Mouse (Mus musculus): ENCODE measurements around the gene Ccdc173. TPM values are rescaled to one million over a fixed set of nuclear protein-coding genes. Genes with fewer than 3 reads are reported as not detected.

Gene Ccdc173
- polyA plus RNA-seq (2014; fragmentation: Nextera tagmentation; extraction: Ambion mirVana) = 1.0 and 2.0 TPM in 2 replicates

DNA sequence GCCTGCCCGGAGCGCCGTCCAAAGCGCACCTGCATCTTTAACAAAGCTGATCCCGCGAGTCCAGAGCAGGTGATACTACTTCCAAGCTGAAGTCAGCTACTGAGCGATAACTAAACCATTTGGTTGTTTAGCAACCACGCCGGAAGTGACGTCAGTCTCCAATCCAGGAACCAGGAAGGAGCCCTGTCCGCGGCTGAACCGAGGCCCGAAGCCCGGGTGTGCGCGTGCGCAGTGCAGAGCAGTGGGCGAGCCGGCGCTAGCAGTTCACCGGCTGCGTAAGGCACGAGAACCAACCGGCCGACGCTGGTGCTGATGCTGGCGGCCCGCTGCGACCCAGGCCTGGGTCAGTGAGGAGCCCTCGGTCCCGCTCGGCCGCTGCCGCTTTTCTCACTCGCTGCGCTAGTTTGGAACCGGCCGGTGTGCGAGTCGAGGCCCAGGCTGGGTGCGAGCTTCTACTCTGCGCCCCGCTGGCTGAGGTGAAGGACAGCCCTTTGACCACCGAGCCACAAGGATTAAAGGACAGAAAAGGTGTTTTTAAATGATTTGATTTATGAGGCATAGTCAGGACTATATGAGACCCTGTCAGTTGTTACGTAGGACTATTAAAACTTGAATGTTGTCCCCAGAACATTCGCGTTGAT, at the start of gene Ccdc173, which contains the start of gene Phospho2:
TSS of gene Ccdc173 (minus strand) at position 147 of the 641 bp plus-strand sequence.
TSS of gene Phospho2 (plus strand) at position 195 of the 641 bp plus-strand sequence.
- H3K36me3 ChIP-seq (ENCODE audit: control insufficient read depth, insufficient read depth, low read length) = peaks cover 4% of the 10 kb centered on the region; the same call in 1 of the 2 replicates
- H3K4me1 ChIP-seq (ENCODE audit: control insufficient read depth, insufficient read depth, low read length) = no peaks in the 10 kb centered on the region
- peak within 1 kb of the TSS; percentile 81 for H3K27ac ChIP-seq (ENCODE audit: low read depth, low read length)
- 2% methylated on average over 48 of the region's 48 CpGs for WGBS (ENCODE audit: insufficient replicate concordance)
- H3K27me3 ChIP-seq (ENCODE audit: control insufficient read depth, insufficient read depth, low read length) = no peaks in the 10 kb centered on the region
- peak within 1 kb of the TSS; percentile 78 for H3K4me3 ChIP-seq (ENCODE audit: low read depth, low read length)
- peak within 1 kb of the TSS; percentile 71 for H3K4me2 ChIP-seq
- no peaks in the 10 kb centered on the region for H3K9me3 ChIP-seq (replicated peaks; ENCODE audit: control insufficient read depth, low read length)
- H3K9ac ChIP-seq (ENCODE audit: low read depth, low read length) = peak within 1 kb of the TSS; percentile 89
- ATAC-seq (replicated peaks; ENCODE audit: insufficient number of reproducible peaks, low FRiP score, low TSS enrichment) = peak; percentile 95

DNA sequence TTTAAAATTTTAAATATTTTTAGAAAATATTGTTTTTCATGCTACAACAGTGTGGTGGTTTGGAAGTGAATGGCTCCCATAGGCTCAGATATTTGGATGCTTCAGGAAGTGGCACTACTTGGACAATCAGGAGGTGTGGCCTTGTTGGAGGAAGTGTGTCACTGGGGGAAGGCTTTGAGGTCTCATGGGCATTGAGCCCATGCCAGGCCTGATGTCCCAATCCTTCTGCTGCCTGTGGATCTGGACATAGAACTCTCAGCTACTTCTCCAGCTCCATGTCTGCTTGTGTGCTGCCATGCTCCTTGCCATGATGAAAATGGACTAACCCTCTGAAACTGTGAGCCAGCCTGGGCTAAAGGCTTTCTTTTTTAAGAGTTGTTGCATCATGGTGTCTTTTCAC, 49.3 kb upstream of the Ccdc173 start:
- Histone ChIP-seq H3K9me3 (replicated peaks; ENCODE audit: control insufficient read depth, low read length) (no peaks in the 10 kb centered on the region), H3K4me2 (no peak overlapping the region)
- no peak for ATAC-seq (replicated peaks; ENCODE audit: insufficient number of reproducible peaks, low FRiP score, low TSS enrichment)

GRCm38 (mm10) chr2:69837996-69838395, 48.6 kb upstream of the Ccdc173 start:
- ATAC-seq (replicated peaks; ENCODE audit: insufficient number of reproducible peaks, low FRiP score, low TSS enrichment) = no peak
- Histone ChIP-seq H3K9me3 (replicated peaks; ENCODE audit: control insufficient read depth, low read length) (no peaks in the 10 kb centered on the region), H3K9ac (ENCODE audit: low read depth, low read length) (no peak overlapping the region), H3K27ac (ENCODE audit: low read depth, low read length) (no peak overlapping the region), H3K4me1 (ENCODE audit: control insufficient read depth, insufficient read depth, low read length) (no peaks in the 10 kb centered on the region), H3K4me2 (no peak overlapping the region), H3K27me3 (ENCODE audit: control insufficient read depth, insufficient read depth, low read length) (no peaks in the 10 kb centered on the region), H3K4me3 (ENCODE audit: low read depth, low read length) (no peak overlapping the region), H3K36me3 (ENCODE audit: control insufficient read depth, insufficient read depth, low read length) (peaks cover 15% of the 10 kb centered on the region; the same call in 1 of the 2 replicates)
- 43% methylated on average over 3 of the region's 3 CpGs for WGBS (ENCODE audit: insufficient replicate concordance)

More for the DNA sequence above, 49.3 kb upstream of the Ccdc173 start:
- Histone ChIP-seq H3K9ac (ENCODE audit: low read depth, low read length) (no peak overlapping the region), H3K36me3 (ENCODE audit: control insufficient read depth, insufficient read depth, low read length) (0 out of 2 replicates have a peak, but pooled peaks cover 8% of the 10 kb centered on the region), H3K27ac (ENCODE audit: low read depth, low read length) (no peak overlapping the region), H3K4me1 (ENCODE audit: control insufficient read depth, insufficient read depth, low read length) (no peaks in the 10 kb centered on the region), H3K27me3 (ENCODE audit: control insufficient read depth, insufficient read depth, low read length) (no peaks in the 10 kb centered on the region), H3K4me3 (ENCODE audit: low read depth, low read length) (no peak overlapping the region)

DNA sequence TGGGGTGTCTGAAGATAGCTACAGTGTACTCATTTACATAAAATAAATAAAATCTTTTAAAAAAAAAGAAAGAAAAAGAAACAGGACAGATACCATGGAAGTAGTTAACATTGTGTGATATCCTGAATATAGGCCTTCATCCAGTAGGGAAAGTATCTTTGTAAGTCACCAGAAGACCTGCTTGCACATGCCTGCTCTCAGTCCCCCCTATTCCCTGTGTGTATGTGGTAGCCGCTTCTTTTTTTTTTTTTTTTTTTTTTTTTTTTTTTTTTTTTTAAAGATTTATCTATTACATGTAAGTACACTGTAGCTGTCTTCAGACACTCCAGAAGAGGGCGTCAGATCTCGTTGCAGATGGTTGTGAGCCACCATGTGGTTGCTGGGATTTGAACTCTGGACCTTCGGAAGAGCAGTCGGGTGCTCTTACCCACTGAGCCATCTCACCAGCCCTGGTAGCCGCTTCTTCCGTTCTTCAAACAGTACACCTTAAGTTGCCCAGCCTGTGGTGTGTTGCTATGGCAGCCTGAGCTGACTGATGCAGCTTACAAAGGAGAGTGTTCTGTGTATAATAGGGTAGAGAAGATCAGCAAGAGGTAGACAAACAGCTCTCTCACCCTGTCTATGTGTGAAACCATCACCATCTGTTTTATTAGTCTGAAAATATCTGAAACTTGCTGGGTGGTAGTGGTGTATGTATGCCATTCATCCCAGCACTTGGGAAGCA, 48.0 kb upstream of the Ccdc173 start:
- Histone ChIP-seq H3K36me3 (ENCODE audit: control insufficient read depth, insufficient read depth, low read length) (peaks cover 17% of the 10 kb centered on the region; the same call in 1 of the 2 replicates), H3K4me2 (no peak overlapping the region), H3K9ac (ENCODE audit: low read depth, low read length) (no peak overlapping the region), H3K4me3 (ENCODE audit: low read depth, low read length) (no peak overlapping the region), H3K4me1 (ENCODE audit: control insufficient read depth, insufficient read depth, low read length) (no peaks in the 10 kb centered on the region), H3K27ac (ENCODE audit: low read depth, low read length) (no peak overlapping the region), H3K9me3 (replicated peaks; ENCODE audit: control insufficient read depth, low read length) (no peaks in the 10 kb centered on the region), H3K27me3 (ENCODE audit: control insufficient read depth, insufficient read depth, low read length) (no peaks in the 10 kb centered on the region)
- ATAC-seq (replicated peaks; ENCODE audit: insufficient number of reproducible peaks, low FRiP score, low TSS enrichment) = no peak
- WGBS (ENCODE audit: insufficient replicate concordance) = 69% methylated on average over 7 of the region's 7 CpGs

DNA sequence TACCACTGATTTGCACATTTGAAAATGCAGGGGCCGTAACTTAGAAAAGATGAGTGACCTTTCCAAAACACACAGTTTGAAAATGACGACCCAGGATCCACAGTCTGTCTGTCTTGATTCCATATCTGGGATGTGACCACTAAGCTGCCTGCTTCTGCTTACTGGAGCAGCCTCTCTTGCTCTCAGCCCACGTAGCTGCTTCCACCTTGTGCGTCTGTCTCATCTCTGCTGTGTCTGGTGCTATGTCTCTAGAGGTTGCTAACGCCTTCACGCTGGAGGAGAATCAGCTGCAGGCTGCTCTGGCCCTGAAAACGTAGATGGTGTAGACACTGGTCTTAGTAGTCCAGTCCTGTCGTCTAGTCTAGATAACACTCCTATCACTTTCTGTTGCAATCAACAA, 40.7 kb upstream of the Ccdc173 start:
- 79% methylated on average over 8 of the region's 8 CpGs for WGBS (ENCODE audit: insufficient replicate concordance)
- Histone ChIP-seq H3K4me1 (ENCODE audit: control insufficient read depth, insufficient read depth, low read length) (no peaks in the 10 kb centered on the region; the same call in 1 of the 2 replicates), H3K4me2 (no peak overlapping the region), H3K4me3 (ENCODE audit: low read depth, low read length) (no peak overlapping the region), H3K36me3 (ENCODE audit: control insufficient read depth, insufficient read depth, low read length) (peaks cover 29% of the 10 kb centered on the region), H3K9me3 (replicated peaks; ENCODE audit: control insufficient read depth, low read length) (no peaks in the 10 kb centered on the region), H3K27ac (ENCODE audit: low read depth, low read length) (no peak overlapping the region), H3K27me3 (ENCODE audit: control insufficient read depth, insufficient read depth, low read length) (no peaks in the 10 kb centered on the region), H3K9ac (ENCODE audit: low read depth, low read length) (no peak overlapping the region)
- no peak for ATAC-seq (replicated peaks; ENCODE audit: insufficient number of reproducible peaks, low FRiP score, low TSS enrichment)

DNA sequence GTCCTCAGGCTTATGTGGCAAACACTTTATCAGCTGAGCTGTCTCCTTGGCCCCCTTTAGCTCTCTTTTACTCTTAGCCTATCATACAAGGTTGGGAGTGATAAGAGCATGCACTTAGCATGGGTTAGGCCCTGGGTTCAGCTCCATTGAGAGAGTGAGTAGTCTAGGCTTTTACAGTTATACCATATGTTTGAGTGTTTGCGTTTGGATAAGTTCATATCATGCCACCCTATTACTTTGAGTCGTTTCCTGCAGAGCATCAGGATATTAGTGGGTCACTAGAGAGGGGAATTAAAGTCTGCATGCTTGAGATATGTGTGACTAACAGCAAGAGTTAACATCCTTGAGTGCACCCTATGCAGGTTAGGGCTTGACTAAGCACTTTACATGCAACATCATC, 40.3 kb upstream of the Ccdc173 start:
- Histone ChIP-seq H3K27ac (ENCODE audit: low read depth, low read length) (no peak overlapping the region), H3K36me3 (ENCODE audit: control insufficient read depth, insufficient read depth, low read length) (peaks cover 27% of the 10 kb centered on the region), H3K9me3 (replicated peaks; ENCODE audit: control insufficient read depth, low read length) (no peaks in the 10 kb centered on the region), H3K4me2 (no peak overlapping the region), H3K9ac (ENCODE audit: low read depth, low read length) (no peak overlapping the region), H3K4me3 (ENCODE audit: low read depth, low read length) (no peak overlapping the region), H3K27me3 (ENCODE audit: control insufficient read depth, insufficient read depth, low read length) (no peaks in the 10 kb centered on the region), H3K4me1 (ENCODE audit: control insufficient read depth, insufficient read depth, low read length) (no peaks in the 10 kb centered on the region; the same call in 1 of the 2 replicates)
- 79% methylated on average over 2 of the region's 2 CpGs for WGBS (ENCODE audit: insufficient replicate concordance)
- ATAC-seq (replicated peaks; ENCODE audit: insufficient number of reproducible peaks, low FRiP score, low TSS enrichment) = no peak

DNA sequence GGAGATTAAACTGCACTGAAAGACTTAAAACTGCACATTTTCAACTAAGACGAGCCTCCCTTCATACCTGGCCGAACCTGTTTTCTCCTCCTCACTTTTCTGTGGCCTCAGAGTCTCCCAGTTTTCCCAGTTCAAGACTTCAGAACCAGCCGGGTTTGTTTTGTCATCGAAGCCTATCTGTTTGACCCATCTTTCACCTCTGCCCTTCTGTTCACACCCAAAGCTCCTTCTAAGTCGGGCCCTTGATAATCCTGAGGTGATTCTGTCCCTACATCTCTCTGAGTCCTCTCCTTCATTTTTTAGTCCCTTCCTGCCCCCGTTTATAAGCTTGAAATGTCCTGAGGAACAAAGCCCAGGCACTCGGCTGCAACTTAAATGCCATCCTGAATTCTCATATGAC, 38.7 kb upstream of the Ccdc173 start:
- H3K4me2 ChIP-seq = no peak overlapping the region
- peaks cover 17% of the 10 kb centered on the region for H3K36me3 ChIP-seq (ENCODE audit: control insufficient read depth, insufficient read depth, low read length)
- H3K27ac ChIP-seq (ENCODE audit: low read depth, low read length) = no peak overlapping the region
- peaks cover 6% of the 10 kb centered on the region for H3K4me1 ChIP-seq (ENCODE audit: control insufficient read depth, insufficient read depth, low read length)
- 42% methylated on average over 7 of the region's 7 CpGs for WGBS (ENCODE audit: insufficient replicate concordance)
- ATAC-seq (replicated peaks; ENCODE audit: insufficient number of reproducible peaks, low FRiP score, low TSS enrichment) = no peak
- H3K9ac ChIP-seq (ENCODE audit: low read depth, low read length) = no peak overlapping the region
- H3K27me3 ChIP-seq (ENCODE audit: control insufficient read depth, insufficient read depth, low read length) = no peaks in the 10 kb centered on the region
- H3K9me3 ChIP-seq (replicated peaks; ENCODE audit: control insufficient read depth, low read length) = no peaks in the 10 kb centered on the region
- H3K4me3 ChIP-seq (ENCODE audit: low read depth, low read length) = no peak overlapping the region

DNA sequence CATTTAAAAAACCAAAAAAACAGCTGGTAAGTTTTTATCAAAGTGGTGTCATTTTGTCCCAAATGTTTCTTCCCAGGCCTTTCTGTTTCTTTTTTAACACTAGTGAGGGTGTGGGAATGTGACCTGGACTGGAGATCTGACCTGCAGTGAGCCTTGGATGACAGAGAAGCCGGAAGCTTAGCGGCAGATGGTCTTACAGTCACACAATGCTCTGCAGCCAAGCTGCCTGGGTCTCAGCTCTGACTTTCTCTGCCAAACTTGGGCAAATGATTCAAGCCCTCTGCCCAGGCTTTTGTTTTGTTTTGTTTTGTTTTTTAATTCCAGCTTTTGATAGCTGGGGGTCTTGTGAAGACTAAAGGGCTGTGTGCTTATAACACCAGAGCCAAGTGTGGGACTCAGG, 37.0 kb upstream of the Ccdc173 start:
- Histone ChIP-seq H3K9me3 (replicated peaks; ENCODE audit: control insufficient read depth, low read length) (no peaks in the 10 kb centered on the region), H3K27me3 (ENCODE audit: control insufficient read depth, insufficient read depth, low read length) (no peaks in the 10 kb centered on the region), H3K27ac (ENCODE audit: low read depth, low read length) (0 out of 2 replicates have a peak overlapping the region, but pooled peaks have one; percentile 22), H3K4me1 (ENCODE audit: control insufficient read depth, insufficient read depth, low read length) (peaks cover 8% of the 10 kb centered on the region), H3K4me2 (no peak overlapping the region), H3K9ac (ENCODE audit: low read depth, low read length) (no peak overlapping the region), H3K36me3 (ENCODE audit: control insufficient read depth, insufficient read depth, low read length) (peaks cover 15% of the 10 kb centered on the region), H3K4me3 (ENCODE audit: low read depth, low read length) (no peak overlapping the region)
- no peak for ATAC-seq (replicated peaks; ENCODE audit: insufficient number of reproducible peaks, low FRiP score, low TSS enrichment)
- 82% methylated on average over 2 of the region's 2 CpGs for WGBS (ENCODE audit: insufficient replicate concordance)

Data from heart, embryonic 11.5 days (tissue).